In the genomic region with DNA sequence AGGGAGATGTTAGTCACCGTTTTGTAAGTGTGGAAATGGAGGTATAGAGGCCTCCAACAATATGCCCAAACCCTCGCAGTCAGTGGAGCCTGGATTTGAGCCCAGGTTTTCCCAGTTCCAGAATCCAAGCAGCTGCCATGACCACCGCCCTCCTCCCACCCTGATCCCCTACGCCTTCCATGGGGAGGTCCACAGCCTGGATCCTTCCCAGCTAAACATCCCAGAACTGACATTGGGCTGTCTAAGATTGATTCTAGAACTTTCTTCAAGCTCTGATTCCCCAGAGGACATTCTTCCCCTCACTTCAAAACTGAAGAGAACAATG, we compare ENCODE assay signal across 11 mouse cellular contexts.
DNase-seq lines count a peak whose midpoint lies in the region; ATAC-seq lines count a peak whose summit lies in the region.
"Had no signal": no experiment of that assay in that cellular context is flagged by ENCODE, and none has a peak within 500 bp of the region (broad histone marks: within the 10 kb centered on the region; RNA-seq: fewer than 3 reads in every experiment).

No protein-coding gene starts in this region.

- H3K9me3 ChIP-seq in heart, embryonic 16.5 days (replicated peaks; ENCODE audit: control insufficient read depth, low read length) = no peaks in the 10 kb centered on the region
- H3K9me3 ChIP-seq in heart, embryonic 12.5 days (replicated peaks) = no peaks in the 10 kb centered on the region
- H3K9me3 ChIP-seq in embryonic facial prominence, embryonic 13.5 days = no peaks in the 10 kb centered on the region
- no peaks in the 10 kb centered on the region for H3K9me3 ChIP-seq in intestine, embryonic 15.5 days

- no peak overlapping the region for H3K9ac ChIP-seq in heart, embryonic 16.5 days (ENCODE audit: low read length)
- no peak overlapping the region for H3K9ac ChIP-seq in heart, embryonic 12.5 days
- no peak overlapping the region for H3K9ac ChIP-seq in embryonic facial prominence, embryonic 13.5 days
- no peak overlapping the region for H3K9ac ChIP-seq in intestine, embryonic 15.5 days

- DNase-seq in brain, adult 2 months (ENCODE audit: low read depth, low spot score) = peak; percentile 26
- DNase-seq in embryo, embryonic 9.5 days (ENCODE audit: extremely low spot score) = no peak
- no peak for DNase-seq in spleen, postnatal 14 days (ENCODE audit: low spot score in 2 of 2)
- DNase-seq: adrenal gland, postnatal 25 days; cerebellum, adult 18-20 months; layer of hippocampus, adult 9-11 months had no signal

- no peak for ATAC-seq in heart, embryonic 16.5 days (replicated peaks; ENCODE audit: extremely low read depth, insufficient read depth, low FRiP score)
- ATAC-seq in heart, embryonic 12.5 days (ENCODE audit: insufficient number of reproducible peaks, low FRiP score) = no peak
- no peak for ATAC-seq in embryonic facial prominence, embryonic 13.5 days (ENCODE audit: insufficient number of reproducible peaks, insufficient read depth, low FRiP score, low TSS enrichment, low read depth)
- ATAC-seq in intestine, embryonic 15.5 days = peak; percentile 34; the same call in 1 of the 2 replicates
- ATAC-seq in megakaryocyte progenitor cell, adult 5-6 weeks (replicated peaks; ENCODE audit: poor library complexity) = no peak

- peaks cover 35% of the 10 kb centered on the region for H3K4me1 ChIP-seq in heart, embryonic 16.5 days (ENCODE audit: control insufficient read depth, insufficient read depth, low read length)
- H3K4me1 ChIP-seq in heart, embryonic 12.5 days (replicated peaks) = peaks cover 28% of the 10 kb centered on the region
- peaks cover 24% of the 10 kb centered on the region for H3K4me1 ChIP-seq in embryonic facial prominence, embryonic 13.5 days
- peaks cover 9% of the 10 kb centered on the region for H3K4me1 ChIP-seq in intestine, embryonic 15.5 days (replicated peaks)

- 60% methylated on average over 4 of the region's 4 CpGs for WGBS in heart, embryonic 16.5 days
- WGBS in heart, embryonic 12.5 days = 76% methylated on average over 4 of the region's 4 CpGs
- 68% methylated on average over 4 of the region's 4 CpGs for WGBS in embryonic facial prominence, embryonic 13.5 days
- 75% methylated on average over 4 of the region's 4 CpGs for WGBS in intestine, embryonic 15.5 days

- H3K27ac ChIP-seq in heart, embryonic 16.5 days (ENCODE audit: low read length) = peak overlapping the region; percentile 62
- H3K27ac ChIP-seq in heart, embryonic 12.5 days (ENCODE audit: poor library complexity, severe bottlenecking) = no peak overlapping the region
- H3K27ac ChIP-seq in embryonic facial prominence, embryonic 13.5 days = peak overlapping the region; percentile 81
- H3K27ac ChIP-seq in intestine, embryonic 15.5 days = peak overlapping the region; percentile 71; the same call in 1 of the 2 replicates

- no peak overlapping the region for H3K4me2 ChIP-seq in heart, embryonic 16.5 days (ENCODE audit: low read depth, low read length)
- H3K4me2 ChIP-seq in heart, embryonic 12.5 days = no peak overlapping the region
- no peak overlapping the region; the same call in 1 of the 2 replicates for H3K4me2 ChIP-seq in embryonic facial prominence, embryonic 13.5 days
- H3K4me2 ChIP-seq in intestine, embryonic 15.5 days (replicated peaks) = no peak overlapping the region

- H3K27me3 ChIP-seq in heart, embryonic 16.5 days (ENCODE audit: control insufficient read depth, insufficient read depth, low read length) = no peaks in the 10 kb centered on the region
- no peaks in the 10 kb centered on the region for H3K27me3 ChIP-seq in heart, embryonic 12.5 days (replicated peaks)
- H3K27me3 ChIP-seq in embryonic facial prominence, embryonic 13.5 days = no peaks in the 10 kb centered on the region
- no peaks in the 10 kb centered on the region for H3K27me3 ChIP-seq in intestine, embryonic 15.5 days (replicated peaks)

- no peak overlapping the region for H3K4me3 ChIP-seq in heart, embryonic 16.5 days (ENCODE audit: low read length)
- no peak overlapping the region for H3K4me3 ChIP-seq in heart, embryonic 12.5 days
- H3K4me3 ChIP-seq in embryonic facial prominence, embryonic 13.5 days = no peak overlapping the region
- H3K4me3 ChIP-seq in intestine, embryonic 15.5 days (replicated peaks) = no peak overlapping the region

- H3K36me3 ChIP-seq in heart, embryonic 16.5 days (ENCODE audit: control insufficient read depth, insufficient read depth) = no peaks in the 10 kb centered on the region
- no peaks in the 10 kb centered on the region for H3K36me3 ChIP-seq in heart, embryonic 12.5 days
- no peaks in the 10 kb centered on the region for H3K36me3 ChIP-seq in embryonic facial prominence, embryonic 13.5 days
- H3K36me3 ChIP-seq in intestine, embryonic 15.5 days = no peaks in the 10 kb centered on the region
